24 mouse cellular contexts compared by ENCODE assay signal in genomic region chr7:43462851-43463250, GRCm38 (mm10). TPM values are rescaled to one million over a fixed set of nuclear protein-coding genes. Genes with fewer than 3 reads are reported as not detected.
DNase-seq lines count a peak whose midpoint lies in the region; ATAC-seq and TF ChIP-seq lines count a peak whose summit lies in the region.
"Had no signal": no experiment of that assay in that cellular context is flagged by ENCODE, and none has a peak within 500 bp of the region (broad histone marks: within the 10 kb centered on the region; RNA-seq: fewer than 3 reads in every experiment).

Gene Vsig10l (plus strand): TSS chr7:43463151.

- no peaks in the 10 kb centered on the region for H3K27me3 ChIP-seq in forebrain, postnatal 0 days (ENCODE audit: insufficient read depth, low read length)
- H3K27me3 ChIP-seq in forebrain, embryonic 14.5 days (replicated peaks; ENCODE audit: control insufficient read depth, insufficient read depth, low read length) = peaks cover 9% of the 10 kb centered on the region
- peaks cover 25% of the 10 kb centered on the region for H3K27me3 ChIP-seq in limb, embryonic 15.5 days
- peaks cover 51% of the 10 kb centered on the region for H3K27me3 ChIP-seq in limb, embryonic 10.5 days (ENCODE audit: low read depth, poor library complexity, severe bottlenecking)
- H3K27me3 ChIP-seq in midbrain, embryonic 16.5 days (ENCODE audit: control insufficient read depth, insufficient read depth, low read depth, low read length) = no peaks in the 10 kb centered on the region
- peaks cover 49% of the 10 kb centered on the region for H3K27me3 ChIP-seq in midbrain, embryonic 10.5 days (ENCODE audit: low read depth, poor library complexity, severe bottlenecking)
- no peaks in the 10 kb centered on the region for H3K27me3 ChIP-seq in stomach, embryonic 16.5 days (ENCODE audit: control insufficient read depth, insufficient read depth, low read length)

- H3K4me2 ChIP-seq in forebrain, postnatal 0 days (ENCODE audit: low read depth) = no peak within 1 kb of the TSS
- no peak within 1 kb of the TSS for H3K4me2 ChIP-seq in forebrain, embryonic 14.5 days (ENCODE audit: low read length)
- no peak within 1 kb of the TSS for H3K4me2 ChIP-seq in limb, embryonic 15.5 days
- H3K4me2 ChIP-seq in midbrain, embryonic 16.5 days (ENCODE audit: low read length) = no peak within 1 kb of the TSS
- no peak within 1 kb of the TSS for H3K4me2 ChIP-seq in stomach, embryonic 16.5 days (ENCODE audit: low read depth, low read length)
- H3K4me2 ChIP-seq: lung, embryonic 14.5 days had no signal

- no peak for ATAC-seq in forebrain, postnatal 0 days
- no peak for ATAC-seq in forebrain, embryonic 14.5 days
- ATAC-seq in limb, embryonic 15.5 days (ENCODE audit: insufficient number of reproducible peaks, low FRiP score, low TSS enrichment, low read depth) = no peak
- no peak for ATAC-seq in midbrain, embryonic 16.5 days
- no peak for ATAC-seq in stomach, embryonic 16.5 days (ENCODE audit: insufficient read depth, low FRiP score)
- ATAC-seq: intestine, embryonic 16.5 days had no signal

- no peaks in the 10 kb centered on the region for H3K9me3 ChIP-seq in forebrain, postnatal 0 days (ENCODE audit: low read length)
- H3K9me3 ChIP-seq in forebrain, embryonic 14.5 days (replicated peaks; ENCODE audit: control insufficient read depth, low read length) = no peaks in the 10 kb centered on the region
- H3K9me3 ChIP-seq in limb, embryonic 15.5 days = no peaks in the 10 kb centered on the region
- no peaks in the 10 kb centered on the region for H3K9me3 ChIP-seq in limb, embryonic 10.5 days (replicated peaks)
- no peaks in the 10 kb centered on the region for H3K9me3 ChIP-seq in midbrain, embryonic 16.5 days (replicated peaks; ENCODE audit: control insufficient read depth, low read length, poor library complexity, severe bottlenecking)
- no peaks in the 10 kb centered on the region for H3K9me3 ChIP-seq in midbrain, embryonic 10.5 days (replicated peaks)
- no peaks in the 10 kb centered on the region for H3K9me3 ChIP-seq in stomach, embryonic 16.5 days (replicated peaks; ENCODE audit: control insufficient read depth, low read length)
- H3K9me3 ChIP-seq: embryonic facial prominence, embryonic 12.5 days; G1E; liver, embryonic 13.5 days had no signal

- WGBS in forebrain, postnatal 0 days = 66% methylated on average over 4 of the region's 4 CpGs
- WGBS in forebrain, embryonic 14.5 days = 65% methylated on average over 4 of the region's 4 CpGs
- 59% methylated on average over 4 of the region's 4 CpGs for WGBS in limb, embryonic 15.5 days
- WGBS in limb, embryonic 10.5 days = 61% methylated on average over 4 of the region's 4 CpGs
- WGBS in midbrain, embryonic 16.5 days = 70% methylated on average over 4 of the region's 4 CpGs
- 82% methylated on average over 4 of the region's 4 CpGs for WGBS in midbrain, embryonic 10.5 days
- 61% methylated on average over 4 of the region's 4 CpGs for WGBS in stomach, embryonic 16.5 days

- no peak within 1 kb of the TSS for H3K4me3 ChIP-seq in forebrain, postnatal 0 days (ENCODE audit: low read depth, low read length)
- H3K4me3 ChIP-seq in forebrain, embryonic 14.5 days (ENCODE audit: low read depth, low read length) = no peak within 1 kb of the TSS
- H3K4me3 ChIP-seq in limb, embryonic 15.5 days = no peak within 1 kb of the TSS
- H3K4me3 ChIP-seq in limb, embryonic 10.5 days = no peak within 1 kb of the TSS
- no peak within 1 kb of the TSS for H3K4me3 ChIP-seq in midbrain, embryonic 16.5 days (ENCODE audit: low read depth, low read length)
- no peak within 1 kb of the TSS for H3K4me3 ChIP-seq in midbrain, embryonic 10.5 days
- no peak within 1 kb of the TSS for H3K4me3 ChIP-seq in stomach, embryonic 16.5 days (replicated peaks; ENCODE audit: low read length)
- H3K4me3 ChIP-seq: embryonic facial prominence, embryonic 12.5 days; liver, embryonic 13.5 days had no signal

- H3K9ac ChIP-seq in forebrain, postnatal 0 days = no peak within 1 kb of the TSS
- no peak within 1 kb of the TSS for H3K9ac ChIP-seq in forebrain, embryonic 14.5 days (ENCODE audit: low read length)
- no peak within 1 kb of the TSS for H3K9ac ChIP-seq in limb, embryonic 15.5 days
- H3K9ac ChIP-seq in midbrain, embryonic 16.5 days (ENCODE audit: low read depth, low read length) = no peak within 1 kb of the TSS
- H3K9ac ChIP-seq in stomach, embryonic 16.5 days (ENCODE audit: low read length) = no peak within 1 kb of the TSS; the same call in 1 of the 2 replicates
- H3K9ac ChIP-seq: embryonic facial prominence, embryonic 12.5 days; lung, embryonic 14.5 days had no signal

- no peaks in the 10 kb centered on the region for H3K36me3 ChIP-seq in forebrain, postnatal 0 days (ENCODE audit: insufficient read depth)
- no peaks in the 10 kb centered on the region for H3K36me3 ChIP-seq in forebrain, embryonic 14.5 days (ENCODE audit: control insufficient read depth, insufficient read depth, low read length)
- H3K36me3 ChIP-seq in limb, embryonic 15.5 days = peaks cover 5% of the 10 kb centered on the region
- peaks cover 2% of the 10 kb centered on the region for H3K36me3 ChIP-seq in limb, embryonic 10.5 days
- no peaks in the 10 kb centered on the region for H3K36me3 ChIP-seq in midbrain, embryonic 16.5 days (ENCODE audit: control insufficient read depth, insufficient read depth, low read length)
- H3K36me3 ChIP-seq in midbrain, embryonic 10.5 days = peaks cover 2% of the 10 kb centered on the region; the same call in 1 of the 2 replicates
- no peaks in the 10 kb centered on the region for H3K36me3 ChIP-seq in stomach, embryonic 16.5 days (ENCODE audit: control insufficient read depth, insufficient read depth, low read length)

- no peak for DNase-seq in forebrain, postnatal 0 days
- DNase-seq in forebrain, embryonic 14.5 days (ENCODE audit: low spot score) = no peak
- no peak for DNase-seq in limb, embryonic 10.5 days (ENCODE audit: low spot score)
- no peak for DNase-seq in midbrain, embryonic 10.5 days (ENCODE audit: low spot score)
- no peak for DNase-seq in right cerebral cortex, adult 18-20 months
- DNase-seq: adrenal gland, adult 8-10 months; cerebellum, adult 8-10 months; cerebellum, postnatal 36 days; gastrocnemius, postnatal 10 days; heart, postnatal 14 days; kidney, adult 8-10 months; kidney, postnatal 4 days; liver, embryonic 13.5 days; lung, embryonic 14.5 days; lung, postnatal 14 days; right cerebral cortex, postnatal 4 days; thymus, postnatal 14 days had no signal

- no peak for TF ChIP-seq CTCF in forebrain, postnatal 0 days (IDR thresholded peaks at IDR 0.05; ENCODE audit: low read depth)

- no peaks in the 10 kb centered on the region for H3K4me1 ChIP-seq in forebrain, postnatal 0 days (ENCODE audit: insufficient read depth)
- H3K4me1 ChIP-seq in forebrain, embryonic 14.5 days (ENCODE audit: control insufficient read depth, insufficient read depth, low read length) = no peaks in the 10 kb centered on the region; the same call in 1 of the 2 replicates
- H3K4me1 ChIP-seq in limb, embryonic 15.5 days = peaks cover 20% of the 10 kb centered on the region
- peaks cover 17% of the 10 kb centered on the region for H3K4me1 ChIP-seq in limb, embryonic 10.5 days
- peaks cover 2% of the 10 kb centered on the region for H3K4me1 ChIP-seq in midbrain, embryonic 16.5 days (ENCODE audit: control insufficient read depth, insufficient read depth, low read length)
- H3K4me1 ChIP-seq in midbrain, embryonic 10.5 days = peaks cover 20% of the 10 kb centered on the region
- H3K4me1 ChIP-seq in stomach, embryonic 16.5 days (ENCODE audit: control insufficient read depth, insufficient read depth, low read length) = peaks cover 9% of the 10 kb centered on the region; the same call in 1 of the 2 replicates

- H3K27ac ChIP-seq in forebrain, postnatal 0 days (ENCODE audit: low read depth, low read length) = no peak within 1 kb of the TSS
- no peak within 1 kb of the TSS for H3K27ac ChIP-seq in forebrain, embryonic 14.5 days (ENCODE audit: low read depth, low read length)
- H3K27ac ChIP-seq in limb, embryonic 15.5 days = no peak within 1 kb of the TSS
- no peak within 1 kb of the TSS for H3K27ac ChIP-seq in limb, embryonic 10.5 days
- no peak within 1 kb of the TSS for H3K27ac ChIP-seq in midbrain, embryonic 16.5 days (ENCODE audit: low read length)
- no peak within 1 kb of the TSS for H3K27ac ChIP-seq in midbrain, embryonic 10.5 days (replicated peaks)
- 0 out of 2 replicates have a peak within 1 kb of the TSS, but pooled peaks have one; percentile 19 for H3K27ac ChIP-seq in stomach, embryonic 16.5 days (ENCODE audit: low read length)
- H3K27ac ChIP-seq: embryonic facial prominence, embryonic 12.5 days; kidney, postnatal 0 days; liver, embryonic 13.5 days had no signal

RNA-seq across cellular contexts. Expression of gene Vsig10l, which starts in this region (rescaled TPM):
- total RNA-seq in forebrain, postnatal 0 days (2014; rRNA removed) = 4.2 and 16.9 TPM in 2 replicates
- polyA plus RNA-seq in forebrain, postnatal 0 days (2015; fragmentation: Nextera tagmentation; extraction: Ambion mirVana) = 8.1 and 13.8 TPM in 2 replicates
- 3.2 and 6.5 TPM in 2 replicates for polyA plus RNA-seq in forebrain, embryonic 14.5 days (2014; fragmentation: Nextera tagmentation; extraction: Ambion mirVana)
- 18.1 and 21.7 TPM in 2 replicates for polyA plus RNA-seq in limb, embryonic 15.5 days (2015; fragmentation: Nextera tagmentation; extraction: Ambion mirVana)
- polyA plus RNA-seq in limb, embryonic 10.5 days (2016; fragmentation: Nextera tagmentation; extraction: Ambion mirVana) = 1.2 and 1.3 TPM in 2 replicates
- 15.5 and 15.7 TPM in 2 replicates for polyA plus RNA-seq in midbrain, embryonic 16.5 days (2015; fragmentation: Nextera tagmentation; extraction: Ambion mirVana)
- polyA plus RNA-seq in midbrain, embryonic 10.5 days (2016; fragmentation: Nextera tagmentation; extraction: Ambion mirVana) = 2.2 and 3.6 TPM in 2 replicates
- 17.7 and 28.7 TPM in 2 replicates for polyA plus RNA-seq in stomach, embryonic 16.5 days (2015; fragmentation: Nextera tagmentation; extraction: Ambion mirVana)
